Mouse (Mus musculus) gastrocnemius, postnatal 10 days (tissue): ENCODE results near the gene Grin3b. TPM values are rescaled to one million over a fixed set of nuclear protein-coding genes. Genes with fewer than 3 reads are reported as not detected.
A peak's percentile ranks its signal among the peaks of the same experiment; 100 is the strongest.

ENCODE experiments used
- DNase-seq: peaks from one replicate; pipeline ENCODE4 v3.0.0; 2021; ENCODE audit warnings: mixed read lengths
- total RNA-seq, 2 experiments: library from RNA; stranded (reverse); gene quantifications; 2 replicates each; pipeline ENCODE4 v1.2.3; 2021

Grin3b gene
- total RNA-seq, 2 experiments from 2014 or later = 0.14 to 0.38 TPM

DNA sequence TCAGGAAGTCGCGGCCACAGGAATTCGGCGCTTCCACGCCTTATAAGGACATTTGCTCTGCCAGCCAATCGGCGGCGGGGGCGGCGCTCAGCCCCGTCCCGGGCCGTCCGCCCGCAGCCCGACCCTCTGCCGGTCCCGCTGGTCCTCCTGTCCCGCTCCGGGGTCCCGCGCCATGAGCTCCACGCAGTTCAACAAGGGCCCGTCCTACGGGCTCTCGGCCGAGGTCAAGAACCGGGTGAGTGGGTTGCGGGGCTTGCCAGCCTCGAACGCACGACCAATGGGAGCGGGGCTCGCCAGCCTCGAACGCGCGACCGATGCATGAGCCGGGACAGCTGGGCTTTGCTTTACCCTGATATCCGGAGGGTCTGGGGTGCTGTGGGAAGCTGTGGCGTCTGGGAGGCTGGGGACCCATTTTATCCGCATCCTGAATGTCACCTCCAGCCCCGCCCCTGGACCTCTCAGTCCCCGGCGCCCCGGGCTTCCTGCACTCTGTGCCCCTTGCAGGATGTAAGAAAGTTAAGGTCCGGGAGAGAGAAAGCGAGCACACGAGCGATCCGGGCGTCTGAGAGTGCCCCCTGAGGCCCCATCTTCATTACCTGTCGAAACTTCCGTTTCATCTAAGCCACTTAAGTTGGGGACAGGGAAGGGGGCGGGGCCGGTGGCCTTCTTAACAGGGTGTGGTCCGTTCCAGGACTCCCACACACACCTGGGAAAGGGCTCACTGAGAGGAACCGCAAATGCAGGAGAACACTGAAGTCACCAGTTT, 18.2 kb downstream of the Grin3b start, which contains the start of gene Cnn2:
Gene Cnn2, plus strand, starts transcription at position 79 of the 766 bp plus-strand sequence.
- DNase-seq = peak; percentile 62

GRCm38 (mm10) chr10:79989272-79989786, 18.8 kb downstream of the Grin3b start:
- no peak for DNase-seq

DNA sequence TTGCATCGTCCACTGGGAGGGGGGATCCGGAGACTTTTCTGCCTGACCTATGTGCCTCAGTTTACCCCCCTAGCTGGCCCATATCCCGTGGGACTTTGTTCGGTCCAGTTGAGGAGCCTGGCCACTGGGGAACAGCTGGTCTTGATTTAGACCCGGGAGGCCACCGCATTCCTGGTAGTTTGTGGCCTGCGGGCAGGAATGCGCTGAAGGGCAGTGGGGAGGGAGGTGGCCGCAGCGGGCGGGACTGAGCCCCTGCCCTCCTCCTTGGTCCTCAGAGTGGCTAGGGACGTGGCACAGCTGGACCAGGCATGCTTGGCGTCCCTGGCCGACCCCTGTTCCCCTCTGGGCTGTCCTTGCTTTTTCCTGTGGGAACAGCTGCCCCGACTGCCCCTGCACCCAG, 19.4 kb downstream of the Grin3b start:
- DNase-seq = no peak

DNA sequence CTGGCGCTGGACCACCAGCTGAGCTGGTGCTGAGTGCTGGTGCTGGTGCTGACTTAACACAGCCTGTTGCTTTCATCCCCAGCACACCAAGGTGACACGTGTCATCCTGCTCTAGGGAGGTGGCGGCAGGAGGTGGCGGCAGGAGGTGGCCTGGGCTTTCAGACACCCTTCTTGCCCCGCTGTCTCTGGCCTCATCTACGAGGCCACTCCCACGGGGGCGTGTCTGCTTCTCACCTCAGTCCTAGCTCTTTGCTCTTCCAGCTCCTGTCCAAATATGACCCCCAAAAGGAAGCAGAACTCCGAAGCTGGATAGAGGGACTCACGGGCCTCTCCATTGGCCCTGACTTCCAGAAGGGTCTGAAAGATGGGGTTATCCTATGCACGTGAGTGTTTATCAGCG, 20.6 kb downstream of the Grin3b start:
- DNase-seq = no peak

- no peak for DNase-seq
Observed at GRCm38 (mm10) chr10:79991548-79991947, 21.0 kb downstream of the Grin3b start.

DNA sequence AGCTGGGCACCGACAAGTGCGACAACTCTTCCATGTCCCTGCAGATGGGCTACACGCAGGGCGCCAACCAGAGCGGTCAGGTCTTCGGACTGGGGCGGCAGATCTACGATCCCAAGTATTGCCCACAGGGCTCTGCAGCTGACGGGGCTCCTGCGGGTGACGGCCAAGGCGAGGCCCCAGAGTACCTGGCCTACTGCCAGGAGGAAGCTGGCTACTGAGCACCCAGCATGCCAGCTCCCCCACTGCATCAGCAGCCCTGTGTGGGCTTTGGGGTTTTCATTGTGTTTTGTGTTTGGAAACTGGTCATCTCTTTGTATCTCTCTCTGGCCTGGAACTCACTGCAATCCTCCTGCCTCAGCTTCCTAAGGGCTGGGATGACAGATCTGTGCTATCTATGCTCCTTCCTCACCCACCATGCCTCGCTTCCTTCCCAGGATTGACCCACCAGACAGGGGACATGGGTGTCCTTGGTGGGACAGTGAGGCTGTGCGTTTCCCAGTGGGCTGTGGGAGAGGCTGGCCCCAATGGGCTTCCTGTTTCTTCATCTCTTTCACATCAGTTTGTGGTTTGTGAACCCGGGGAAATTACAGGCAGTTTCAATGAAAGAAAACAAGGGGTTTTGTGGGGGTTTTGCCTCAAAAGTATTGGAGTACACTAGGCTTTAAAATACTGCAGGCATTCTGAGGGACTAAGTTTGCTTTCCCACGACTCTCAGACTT, 24.0 kb downstream of the Grin3b start:
- DNase-seq = no peak

- DNase-seq = no peak
Observed at GRCm38 (mm10) chr10:79995636-79996035, 25.1 kb downstream of the Grin3b start.

DNA sequence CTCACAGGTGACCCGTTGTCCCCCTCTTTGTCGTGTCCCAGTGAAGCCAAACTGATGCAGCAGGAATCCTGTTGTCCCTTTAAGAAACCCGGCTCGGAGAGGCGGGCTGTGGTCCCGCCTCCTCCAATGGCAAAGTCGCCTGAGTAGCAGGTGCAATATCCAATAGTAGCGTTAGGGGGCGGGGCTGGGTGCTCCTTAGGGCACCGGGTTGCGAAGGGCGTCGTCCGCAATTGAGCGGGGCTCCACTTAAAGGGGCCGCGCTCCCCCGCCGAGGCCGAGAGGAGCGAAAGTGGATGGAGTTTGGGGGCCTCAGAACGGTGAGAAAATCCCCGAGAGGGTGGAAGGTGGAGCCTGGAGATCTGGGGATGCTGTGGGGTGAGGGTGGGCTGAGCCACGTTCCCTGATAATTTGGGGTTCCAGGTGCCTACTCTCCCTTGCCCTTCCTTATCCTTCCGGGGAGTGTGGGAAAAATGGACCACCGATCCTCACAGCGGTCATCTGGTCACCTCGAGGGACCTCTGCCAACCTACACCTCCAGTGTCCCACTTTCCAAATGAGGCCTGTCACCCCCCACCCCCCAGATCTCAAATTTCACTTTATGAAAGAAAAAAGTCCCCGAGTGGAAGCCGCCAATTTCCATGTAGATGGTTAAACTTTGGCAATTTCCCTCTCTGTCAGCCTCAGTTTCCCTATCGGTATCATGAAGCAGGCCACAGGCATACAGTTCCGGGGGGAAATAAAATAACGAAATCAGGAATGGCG, 25.9 kb downstream of the Grin3b start, which contains the start of gene Abca7:
Gene Abca7, plus strand, starts transcription at position 223 of the 762 bp plus-strand sequence.
- peak; percentile 99 for DNase-seq

DNA sequence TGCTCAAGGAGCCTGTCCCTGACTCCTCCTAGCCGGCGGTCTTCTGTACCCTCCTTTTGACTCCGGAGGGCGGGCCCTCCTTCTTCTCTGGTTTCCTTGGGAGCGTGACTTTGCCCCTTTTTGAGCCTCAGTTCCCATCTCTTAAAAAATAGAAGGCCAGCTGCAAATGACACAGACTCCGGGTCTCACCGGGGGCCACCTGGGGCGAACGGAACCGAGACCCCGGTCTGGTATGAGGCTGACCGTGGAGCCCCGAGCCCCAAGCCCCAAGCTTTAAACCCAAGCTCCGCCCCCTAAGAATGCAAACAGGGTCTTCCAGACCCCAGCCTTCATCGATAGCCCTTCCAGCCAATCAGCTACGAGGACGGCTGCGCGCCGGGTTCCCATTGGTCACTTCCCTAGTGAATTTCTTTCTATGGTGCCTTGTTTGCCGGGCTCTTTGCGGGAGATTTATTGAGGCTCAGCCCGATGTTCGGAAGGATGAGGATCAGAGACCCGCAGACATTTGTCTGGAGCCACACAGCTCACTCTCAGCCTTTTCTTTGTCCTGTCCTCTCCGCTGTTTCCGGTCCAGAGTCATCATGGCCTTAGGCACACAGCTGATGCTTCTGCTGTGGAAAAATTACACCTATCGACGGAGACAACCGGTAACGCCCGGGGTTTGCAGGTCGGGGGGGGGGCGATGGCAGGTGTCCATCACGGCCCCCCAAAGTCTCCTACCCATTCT, 26.7 kb downstream of the Grin3b start:
- peak; percentile 54 for DNase-seq

- DNase-seq = no peak
Observed at GRCm38 (mm10) chr10:79997819-79998218, 27.3 kb downstream of the Grin3b start.

DNA sequence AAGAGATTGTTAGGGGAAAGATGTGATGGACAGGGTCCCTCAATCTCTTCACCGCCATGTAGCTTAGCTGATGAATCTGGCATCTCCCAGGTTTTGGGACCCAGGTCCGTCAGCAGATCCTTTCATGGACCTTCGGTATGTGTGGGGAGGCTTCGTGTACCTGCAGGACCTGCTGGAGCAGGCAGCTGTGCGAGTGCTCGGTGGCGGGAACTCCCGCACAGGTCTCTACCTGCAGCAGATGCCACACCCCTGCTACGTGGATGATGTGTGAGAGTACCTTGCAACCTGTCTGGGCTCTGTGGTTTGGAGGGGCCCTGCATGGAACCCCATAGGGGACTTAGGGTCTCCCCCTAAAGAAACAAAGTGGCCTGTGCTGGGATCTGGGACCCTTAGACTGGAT, 31.4 kb downstream of the Grin3b start:
- DNase-seq = no peak

GRCm38 (mm10) chr10:80002829-80003228, 32.3 kb downstream of the Grin3b start:
- DNase-seq = no peak

GRCm38 (mm10) chr10:80003374-80004232, 33.1 kb downstream of the Grin3b start:
- no peak for DNase-seq

DNA sequence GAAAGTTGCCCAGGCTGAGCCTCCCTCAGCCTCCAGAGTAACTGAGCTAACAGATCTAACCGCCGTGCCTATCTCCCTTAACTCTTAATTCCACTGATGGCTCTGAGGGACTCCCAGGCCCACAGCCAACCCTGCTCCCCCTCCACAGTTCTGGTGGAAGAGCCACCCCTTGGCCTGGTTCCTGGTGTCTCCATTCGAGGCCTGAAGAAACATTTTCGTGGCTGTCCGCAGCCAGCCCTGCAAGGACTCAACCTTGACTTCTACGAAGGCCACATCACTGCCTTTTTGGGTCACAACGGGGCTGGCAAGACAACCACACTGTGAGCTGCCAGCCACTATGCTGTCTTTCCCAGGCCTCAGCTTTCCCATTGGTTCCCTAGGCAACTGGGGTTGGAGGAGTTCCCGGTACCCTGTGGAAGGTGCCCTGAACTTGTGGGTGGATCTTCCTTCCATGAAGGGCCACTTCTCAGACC, 33.8 kb downstream of the Grin3b start:
- no peak for DNase-seq

- no peak for DNase-seq
Observed at GRCm38 (mm10) chr10:80011740-80012139, 41.2 kb downstream of the Grin3b start.

DNA sequence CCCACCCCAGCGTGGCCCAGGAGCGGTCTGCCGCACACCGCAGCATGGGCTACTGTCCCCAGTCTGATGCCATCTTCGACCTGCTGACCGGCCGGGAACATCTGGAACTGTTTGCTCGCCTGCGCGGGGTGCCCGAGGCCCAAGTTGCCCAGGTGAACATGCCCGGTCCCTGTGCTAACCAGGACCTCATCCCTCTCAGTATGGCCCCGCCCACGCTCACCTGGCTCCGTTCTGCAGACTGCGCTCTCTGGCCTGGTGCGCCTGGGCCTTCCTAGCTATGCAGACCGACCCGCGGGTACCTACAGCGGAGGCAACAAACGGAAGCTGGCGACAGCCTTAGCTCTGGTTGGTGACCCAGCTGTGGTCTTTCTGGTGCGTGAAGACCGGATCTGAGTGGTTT, 43.1 kb downstream of the Grin3b start:
- no peak for DNase-seq

- DNase-seq = no peak
Observed at GRCm38 (mm10) chr10:80014484-80015290, 44.2 kb downstream of the Grin3b start.

DNA sequence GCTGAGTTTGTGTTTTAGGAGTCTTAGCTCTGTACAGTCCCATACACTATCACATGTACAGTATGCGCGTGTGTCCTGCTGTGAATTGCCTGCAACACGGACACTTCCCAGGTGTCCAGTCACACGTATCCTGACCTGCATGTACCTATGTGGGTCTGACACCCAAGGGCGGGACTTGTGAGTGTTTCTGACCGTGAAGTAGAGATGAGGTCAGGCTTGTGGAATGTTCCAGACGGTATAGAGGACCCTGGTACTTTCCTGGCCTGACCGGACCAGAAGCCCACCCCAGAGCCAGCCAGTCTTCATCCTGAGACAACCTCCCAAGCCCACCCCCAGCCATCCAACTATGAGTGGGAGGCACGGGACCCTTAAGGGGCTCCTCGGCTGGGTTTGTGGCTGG, 45.1 kb downstream of the Grin3b start:
- DNase-seq = no peak

DNA sequence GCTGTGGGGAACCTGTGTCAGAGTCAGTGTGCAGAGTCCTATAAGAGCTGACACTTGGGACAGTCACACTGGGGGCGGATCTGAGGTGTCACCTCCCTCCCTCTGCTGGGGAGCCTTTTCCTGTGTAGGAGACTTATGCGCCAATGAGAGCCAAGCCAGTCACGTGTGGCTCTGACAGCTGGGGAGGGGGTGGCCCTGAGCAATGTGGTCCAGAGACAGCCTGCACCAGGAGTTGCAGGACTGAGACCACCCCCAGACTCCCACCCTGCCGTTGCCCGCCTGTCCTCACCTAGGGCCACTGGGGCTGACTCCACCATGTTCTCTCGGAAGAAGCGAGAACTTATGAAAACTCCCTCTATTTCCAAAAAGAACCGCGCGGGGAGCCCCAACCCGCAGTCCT, 46.0 kb downstream of the Grin3b start, which contains the start of gene Arhgap45:
Gene Arhgap45, plus strand, starts transcription at position 143 of the 400 bp plus-strand sequence.
- DNase-seq = no peak

DNA sequence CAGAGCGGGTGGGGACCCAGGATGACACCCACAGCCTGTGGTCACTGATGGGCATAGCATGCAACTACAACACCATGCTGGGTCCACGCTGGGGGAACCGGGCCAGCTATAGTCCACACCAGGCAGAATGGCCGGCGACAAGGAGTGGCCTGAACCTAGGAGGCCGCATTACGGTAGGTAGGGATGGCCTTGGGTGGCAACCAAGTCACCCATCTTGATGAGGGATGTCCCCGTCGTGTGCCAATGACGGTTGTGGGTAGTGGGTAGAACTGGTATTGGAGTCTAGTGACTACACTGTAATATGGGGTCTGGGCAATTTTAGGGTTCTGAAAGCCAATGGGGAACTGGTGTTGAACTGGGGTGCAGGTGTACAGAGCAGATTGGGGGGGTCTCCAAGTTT, 46.4 kb downstream of the Grin3b start:
- no peak for DNase-seq
